Mouse (Mus musculus): ENCODE data around the gene Agpat4.

Agpat4 gene

GRCm38 (mm10) chr17:12232724-12233123, 114.2 kb downstream of the Agpat4 start:
- no peak for DNase-seq

- no peak for DNase-seq
Observed at GRCm38 (mm10) chr17:12240701-12241100, 122.2 kb downstream of the Agpat4 start.

- no peak for DNase-seq
Observed at GRCm38 (mm10) chr17:12249783-12250504, 131.4 kb downstream of the Agpat4 start.

- no peak for DNase-seq
Observed at GRCm38 (mm10) chr17:12250581-12250980, 132.1 kb downstream of the Agpat4 start.

GRCm38 (mm10) chr17:12256142-12256541, 137.6 kb downstream of the Agpat4 start:
- DNase-seq, result no peak

GRCm38 (mm10) chr17:12258517-12258916, 140.0 kb downstream of the Agpat4 start:
- DNase-seq, result no peak

- DNase-seq, result no peak
Observed at GRCm38 (mm10) chr17:12259957-12260356, 141.5 kb downstream of the Agpat4 start.

GRCm38 (mm10) chr17:12261376-12261775, 142.9 kb downstream of the Agpat4 start:
- peak; percentile 61 for DNase-seq

GRCm38 (mm10) chr17:12261887-12262286, 143.4 kb downstream of the Agpat4 start:
- no peak for DNase-seq

GRCm38 (mm10) chr17:12262851-12263250, 144.3 kb downstream of the Agpat4 start:
- DNase-seq, result no peak

GRCm38 (mm10) chr17:12263787-12264186, 145.3 kb downstream of the Agpat4 start:
- no peak for DNase-seq

- no peak for DNase-seq
Observed at GRCm38 (mm10) chr17:12264293-12264692, 145.8 kb downstream of the Agpat4 start.

- DNase-seq, result no peak
Observed at GRCm38 (mm10) chr17:12265969-12266925, 147.7 kb downstream of the Agpat4 start.

GRCm38 (mm10) chr17:12268091-12268490, 149.6 kb downstream of the Agpat4 start:
- DNase-seq, result no peak

GRCm38 (mm10) chr17:12268538-12268937, 150.0 kb downstream of the Agpat4 start:
- no peak for DNase-seq
